Mouse (Mus musculus) spleen, adult 2 months (tissue): ENCODE measurements at regions not wholly inside any gene's neighbourhood (a gene's known extent, or its start where the extent isn't known, plus 50 kb on each side); places are given as distances from the start of the nearest gene placed in this dataset.
A peak's percentile ranks its signal among the peaks of the same experiment; 100 is the strongest.

Source experiments
- DNase-seq, 2 experiments: peaks; one replicate each; pipeline versions ENCODE4 v3.0.0 to v3.0.0-alpha.2; 2012 to 2021; ENCODE audit warnings: low spot score in 2 of 2, low read depth in 1 of 2
- H3K27ac ChIP-seq: fragments of 200-500 bp; 2 replicates; pipeline ENCODE4 v1.5.1; 2012; ENCODE audit warnings: low read length, inconsistent platforms; ENCODE audit not compliant: insufficient read depth
- H3K27me3 ChIP-seq: fragments of 200-500 bp; 2 replicates; pipeline ENCODE4 v1.6.1; 2012; ENCODE audit warnings: mild to moderate bottlenecking, moderate library complexity, low read length, inconsistent platforms; ENCODE audit not compliant: control insufficient read depth, insufficient read depth
- H3K36me3 ChIP-seq: fragments of 200-500 bp; 2 replicates; pipeline ENCODE4 v1.6.1; 2012; ENCODE audit warnings: mild to moderate bottlenecking, low read length, inconsistent platforms; ENCODE audit not compliant: control insufficient read depth, insufficient read depth
- H3K4me1 ChIP-seq: fragments of 200-500 bp; 2 replicates; pipeline ENCODE4 v1.6.1; 2011; ENCODE audit warnings: inconsistent platforms; ENCODE audit not compliant: control insufficient read depth, insufficient read depth, insufficient read length
- H3K4me3 ChIP-seq: fragments of 200-500 bp; 2 replicates; pipeline ENCODE4 v1.5.1; 2011; ENCODE audit warnings: mild to moderate bottlenecking, inconsistent platforms; ENCODE audit not compliant: insufficient read depth, insufficient read length; ENCODE audit errors: extremely low read depth
- CTCF ChIP-seq: fragments of 200-500 bp; IDR thresholded peaks from 2 replicates; pipeline ENCODE4 v1.5.1; 2011; ENCODE audit warnings: mild to moderate bottlenecking, inconsistent platforms; ENCODE audit not compliant: insufficient read depth, insufficient read length, insufficient replicate concordance; ENCODE audit errors: extremely low read depth
- POLR2A ChIP-seq: fragments of 200-500 bp; IDR thresholded peaks from 2 replicates; pipeline ENCODE4 v1.6.1; 2011; ENCODE audit warnings: low read depth, low read length, inconsistent platforms
- WGBS: fragments of 180-500 bp; shearing (Covaris S2); methylation state at CpG from one replicate; pipeline ENCODE4 v1.1.7; 2018; 5-methylcytosine and 5-hydroxymethylcytosine counted together

- DNase-seq = no peak
- no peaks in the 10 kb centered on the region for H3K27me3 ChIP-seq
- H3K27ac ChIP-seq = no peak overlapping the region
- no peaks in the 10 kb centered on the region for H3K4me1 ChIP-seq
- WGBS = 94% methylated on average over 3 of the region's 3 CpGs
- H3K4me3 ChIP-seq = no peak overlapping the region
- no peaks in the 10 kb centered on the region for H3K36me3 ChIP-seq
- TF ChIP-seq POLR2A (no peak), CTCF (no peak)
These were observed 163.0 kb downstream of the Ankrd50 start for GRCm38 (mm10) chr3:38321620-38322019.

- H3K36me3 ChIP-seq = no peaks in the 10 kb centered on the region
- H3K4me1 ChIP-seq = no peaks in the 10 kb centered on the region
- WGBS = 97% methylated on average over 6 of the region's 6 CpGs
- no peaks in the 10 kb centered on the region for H3K27me3 ChIP-seq
- no peak for DNase-seq
- no peak overlapping the region for H3K27ac ChIP-seq
- no peak overlapping the region for H3K4me3 ChIP-seq
- TF ChIP-seq POLR2A = no peak
- TF ChIP-seq CTCF = no peak
These were observed 163.6 kb downstream of the Ankrd50 start for GRCm38 (mm10) chr3:38320998-38321397.

GRCm38 (mm10) chr3:38312834-38313233 lies 171.8 kb downstream of the Ankrd50 start:
- Histone ChIP-seq H3K36me3 (no peaks in the 10 kb centered on the region), H3K27me3 (no peaks in the 10 kb centered on the region), H3K27ac (no peak overlapping the region), H3K4me3 (no peak overlapping the region), H3K4me1 (no peaks in the 10 kb centered on the region)
- no peak for TF ChIP-seq POLR2A
- DNase-seq = no peak
- WGBS = 93% methylated on average over 6 of the region's 6 CpGs

GRCm38 (mm10) chr3:38312121-38312520 lies 172.5 kb downstream of the Ankrd50 start:
- Histone ChIP-seq H3K27ac (no peak overlapping the region), H3K4me3 (no peak overlapping the region), H3K27me3 (no peaks in the 10 kb centered on the region), H3K36me3 (no peaks in the 10 kb centered on the region), H3K4me1 (no peaks in the 10 kb centered on the region)
- TF ChIP-seq POLR2A (no peak), CTCF (no peak)
- no peak for DNase-seq
- 69% methylated on average over 3 of the region's 3 CpGs for WGBS

GRCm38 (mm10) chr3:38299898-38300751 lies 184.5 kb downstream of the Ankrd50 start:
- 62% methylated on average over 11 of the region's 11 CpGs for WGBS
- Histone ChIP-seq H3K27me3 (no peaks in the 10 kb centered on the region), H3K27ac (no peak overlapping the region), H3K4me3 (no peak overlapping the region), H3K4me1 (no peaks in the 10 kb centered on the region), H3K36me3 (no peaks in the 10 kb centered on the region)
- DNase-seq = no peak
- TF ChIP-seq CTCF (no peak), POLR2A (no peak)

- no peak for DNase-seq
These were observed 185.3 kb downstream of the Ankrd50 start for GRCm38 (mm10) chr3:38299236-38299897.

GRCm38 (mm10) chr3:38297499-38297898 lies 187.1 kb downstream of the Ankrd50 start:
- H3K36me3 ChIP-seq = no peaks in the 10 kb centered on the region
- no peak for DNase-seq
- H3K4me3 ChIP-seq = no peak overlapping the region
- no peak overlapping the region for H3K27ac ChIP-seq
- WGBS = 87% methylated on average over 2 of the region's 2 CpGs
- H3K4me1 ChIP-seq = no peaks in the 10 kb centered on the region
- no peak for TF ChIP-seq POLR2A
- TF ChIP-seq CTCF = no peak
- no peaks in the 10 kb centered on the region for H3K27me3 ChIP-seq

More at GRCm38 (mm10) chr3:38299236-38299897, 185.3 kb downstream of the Ankrd50 start:
- no peak for TF ChIP-seq POLR2A
- TF ChIP-seq CTCF = no peak
- H3K27me3 ChIP-seq = no peaks in the 10 kb centered on the region
- WGBS = 74% methylated on average over 2 of the region's 2 CpGs
- H3K27ac ChIP-seq = peak overlapping the region; percentile 12; the same call in 1 of the 2 replicates
- no peaks in the 10 kb centered on the region for H3K4me1 ChIP-seq
- no peaks in the 10 kb centered on the region for H3K36me3 ChIP-seq
- no peak overlapping the region for H3K4me3 ChIP-seq
